Mouse (Mus musculus): Measurements from ENCODE around the gene Muc5ac. TPM values are rescaled to one million over a fixed set of nuclear protein-coding genes. Genes with fewer than 3 reads are reported as not detected.

Muc5ac gene
- polyA plus RNA-seq, 1 experiment from 2014 or later: not detected

DNA sequence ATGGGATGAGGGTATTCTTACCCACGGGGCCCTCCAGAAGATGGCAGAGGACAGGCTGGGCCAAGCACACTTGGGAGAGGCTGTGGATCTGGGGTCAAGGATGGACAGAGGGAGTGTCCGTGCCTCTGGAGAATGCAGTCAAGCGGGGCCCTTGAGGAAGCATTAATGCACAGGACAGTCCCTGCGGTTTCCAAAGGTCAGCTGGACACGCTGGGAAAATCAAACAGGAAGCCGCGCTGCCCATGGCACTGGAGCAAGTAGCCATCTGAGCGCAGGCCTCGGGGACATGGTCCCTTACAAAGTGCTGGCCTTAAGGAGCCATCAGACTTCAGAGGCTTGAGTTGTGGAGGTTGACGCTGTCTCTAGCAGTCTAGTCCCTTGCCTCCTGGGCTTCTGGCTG lies 51.6 kb downstream of the Muc5ac start:
- no peak overlapping the region for H3K4me3 ChIP-seq (replicated peaks)
- H3K9ac ChIP-seq: no peak overlapping the region
- H3K4me1 ChIP-seq (replicated peaks): no peaks in the 10 kb centered on the region
- H3K4me2 ChIP-seq (replicated peaks): no peak overlapping the region
- 83% methylated on average over 10 of the region's 10 CpGs for WGBS
- no peak for ATAC-seq
- H3K27me3 ChIP-seq (replicated peaks): no peaks in the 10 kb centered on the region; the same call in 1 of the 2 replicates
- no peaks in the 10 kb centered on the region for H3K36me3 ChIP-seq
- H3K9me3 ChIP-seq: no peaks in the 10 kb centered on the region
- no peak overlapping the region for H3K27ac ChIP-seq

DNA sequence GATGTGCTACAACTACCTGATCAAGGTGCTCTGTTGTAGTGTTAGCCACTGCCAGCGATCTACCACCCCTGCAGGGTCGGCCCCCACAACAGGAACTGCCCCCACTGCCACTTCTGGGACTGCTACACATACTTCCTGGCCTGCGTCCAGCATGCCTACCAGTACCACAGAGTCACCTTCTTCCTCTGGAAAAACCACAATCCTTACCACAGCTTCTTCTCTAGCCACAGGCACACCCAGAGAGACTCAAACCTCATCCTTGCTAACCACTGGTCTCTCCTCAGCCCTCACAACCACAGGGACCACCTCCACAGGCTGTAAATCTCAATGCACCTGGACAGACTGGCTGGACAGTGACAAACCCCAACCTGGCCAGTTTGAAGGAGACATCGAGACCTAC lies 72.3 kb downstream of the Muc5ac start:
- H3K27ac ChIP-seq: no peak overlapping the region

More for the DNA sequence above, 72.3 kb downstream of the Muc5ac start:
- H3K36me3 ChIP-seq: no peaks in the 10 kb centered on the region
- no peaks in the 10 kb centered on the region for H3K4me1 ChIP-seq (replicated peaks)
- no peak overlapping the region for H3K4me3 ChIP-seq (replicated peaks)
- 90% methylated on average over 4 of the region's 4 CpGs for WGBS
- no peak for ATAC-seq
- H3K9me3 ChIP-seq: no peaks in the 10 kb centered on the region
- no peak overlapping the region for H3K4me2 ChIP-seq (replicated peaks)
- no peaks in the 10 kb centered on the region for H3K27me3 ChIP-seq (replicated peaks)
- no peak overlapping the region for H3K9ac ChIP-seq

Other genes with a start within 250 kb of the Muc5ac start
- gene Chid1, start 249.1 kb upstream of the Muc5ac start, polyA plus RNA-seq (2015; fragmentation: Nextera tagmentation; extraction: Ambion mirVana): 52.6 and 62.3 TPM in 2 replicates
- 79.1 and 84.1 TPM in 2 replicates for gene Ap2a2, start 226.8 kb upstream of the Muc5ac start, polyA plus RNA-seq (2015; fragmentation: Nextera tagmentation; extraction: Ambion mirVana)
- 0.21 and 0.24 TPM in 2 replicates for gene Muc6, start 133.7 kb upstream of the Muc5ac start, polyA plus RNA-seq (2015; fragmentation: Nextera tagmentation; extraction: Ambion mirVana)
- 9.4 and 16.7 TPM in 2 replicates for gene Muc2, start 98.6 kb upstream of the Muc5ac start, polyA plus RNA-seq (2015; fragmentation: Nextera tagmentation; extraction: Ambion mirVana)
- gene Muc5b, start 50.1 kb downstream of the Muc5ac start, polyA plus RNA-seq (2015; fragmentation: Nextera tagmentation; extraction: Ambion mirVana): 0.01 and 0.03 TPM in 2 replicates
- gene Tollip, start 129.5 kb downstream of the Muc5ac start, polyA plus RNA-seq (2015; fragmentation: Nextera tagmentation; extraction: Ambion mirVana): 43.9 and 46.2 TPM in 2 replicates
- gene Brsk2, start 160.8 kb downstream of the Muc5ac start, polyA plus RNA-seq (2015; fragmentation: Nextera tagmentation; extraction: Ambion mirVana): 1.3 and 1.8 TPM in 2 replicates